Mouse (Mus musculus) midbrain, postnatal 0 days (tissue): ENCODE results near the gene Rbm19. TPM values are rescaled to one million over a fixed set of nuclear protein-coding genes. Genes with fewer than 3 reads are reported as not detected.
A peak's percentile ranks its signal among the peaks of the same experiment; 100 is the strongest.

Experiments used
- ATAC-seq: fragments of 200-750 bp; cut with Nextera tagmentation; 2 replicates; pipeline ENCODE4 v1.8.0; 2017; ENCODE audit warnings: moderate number of reproducible peaks, mild to moderate bottlenecking, moderate TSS enrichment, moderate library complexity; ENCODE audit not compliant: low FRiP score
- DNase-seq: peaks from one replicate; pipeline ENCODE4 v3.0.0-alpha.2; 2015; ENCODE audit warnings: low spot score
- H3K27ac ChIP-seq: fragments of 300-500 bp; sonication (generic); 2 replicates; pipeline ENCODE4 v1.5.1; 2014; ENCODE audit warnings: low read depth, mild to moderate bottlenecking, low read length, mixed read lengths
- H3K27me3 ChIP-seq: fragments of 300-500 bp; sonication (generic); 2 replicates; pipeline ENCODE4 v1.6.1; 2014; ENCODE audit warnings: low read length, control low read depth, mixed read lengths; ENCODE audit not compliant: insufficient read depth
- H3K36me3 ChIP-seq: fragments of 300-500 bp; sonication (generic); 2 replicates; pipeline ENCODE4 v1.6.1; 2014; ENCODE audit warnings: low read length, control low read depth, mixed read lengths; ENCODE audit not compliant: insufficient read depth
- H3K4me1 ChIP-seq: fragments of 300-500 bp; sonication (generic); 2 replicates; pipeline ENCODE4 v1.6.1; 2014; ENCODE audit warnings: mild to moderate bottlenecking, control low read depth, antibody characterized with exemption, low read length, mixed read lengths; ENCODE audit not compliant: insufficient read depth
- H3K4me2 ChIP-seq: fragments of 300-500 bp; sonication (generic); 2 replicates; pipeline ENCODE4 v1.6.1; 2014; ENCODE audit warnings: low read depth, mild to moderate bottlenecking, low read length, mixed read lengths; ENCODE audit not compliant: poor library complexity, severe bottlenecking
- H3K4me3 ChIP-seq: fragments of 300-500 bp; sonication (generic); 2 replicates; pipeline ENCODE4 v1.5.1; 2014; ENCODE audit warnings: low read depth, mild to moderate bottlenecking, low read length, moderate library complexity
- H3K9ac ChIP-seq: fragments of 300-500 bp; sonication (generic); replicated peaks from 2 replicates; pipeline ENCODE4 v1.6.1; 2014; ENCODE audit warnings: mild to moderate bottlenecking, low read length, moderate library complexity, mixed read lengths; ENCODE audit not compliant: poor library complexity, severe bottlenecking
- H3K9me3 ChIP-seq: fragments of 300-500 bp; sonication (generic); 2 replicates; pipeline ENCODE4 v1.6.1; 2016; ENCODE audit warnings: low read length, control low read depth
- CTCF ChIP-seq: IDR thresholded peaks from 2 replicates; pipeline ENCODE4 v1.5.1; 2016; ENCODE audit warnings: antibody characterized with exemption, mild to moderate bottlenecking
- WGBS: fragments of 180-500 bp; shearing (Covaris S2); extraction: QIAGEN DNeasy Blood & Tissue Kit; methylation state at CpG from one replicate; pipeline ENCODE4 v1.1.7; 2014; 5-methylcytosine and 5-hydroxymethylcytosine counted together
- polyA plus RNA-seq: library from polyadenylated mRNA; unstranded; fragments of >200 nt; fragmentation: Nextera tagmentation; extraction: Ambion mirVana; gene quantifications from 2 replicates; pipeline ENCODE4 v1.2.1, GENCODE M21; 2015
- total RNA-seq: library from RNA; depleted of rRNA; stranded (reverse); fragments of >200 nt; gene quantifications from 2 replicates; pipeline ENCODE4 v1.2.3, GENCODE M21; 2014

Gene Rbm19
- total and polyA plus RNA-seq, 2 experiments from 2014 or later, result 17.5 to 34.7 TPM

GRCm38 (mm10) chr5:120135823-120136222 lies 19.6 kb downstream of the Rbm19 start:
- ATAC-seq, result peak; percentile 15; the same call in 1 of the 2 replicates
- Histone ChIP-seq H3K36me3 (peaks cover 26% of the 10 kb centered on the region), H3K27ac (no peak overlapping the region), H3K27me3 (no peaks in the 10 kb centered on the region), H3K4me2 (no peak overlapping the region), H3K9ac (no peak overlapping the region; the same call in 1 of the 2 replicates), H3K9me3 (no peaks in the 10 kb centered on the region), H3K4me1 (no peaks in the 10 kb centered on the region), H3K4me3 (no peak overlapping the region)
- WGBS, result 45% methylated on average over 3 of the region's 3 CpGs
- TF ChIP-seq CTCF, result no peak
- DNase-seq, result no peak

DNA sequence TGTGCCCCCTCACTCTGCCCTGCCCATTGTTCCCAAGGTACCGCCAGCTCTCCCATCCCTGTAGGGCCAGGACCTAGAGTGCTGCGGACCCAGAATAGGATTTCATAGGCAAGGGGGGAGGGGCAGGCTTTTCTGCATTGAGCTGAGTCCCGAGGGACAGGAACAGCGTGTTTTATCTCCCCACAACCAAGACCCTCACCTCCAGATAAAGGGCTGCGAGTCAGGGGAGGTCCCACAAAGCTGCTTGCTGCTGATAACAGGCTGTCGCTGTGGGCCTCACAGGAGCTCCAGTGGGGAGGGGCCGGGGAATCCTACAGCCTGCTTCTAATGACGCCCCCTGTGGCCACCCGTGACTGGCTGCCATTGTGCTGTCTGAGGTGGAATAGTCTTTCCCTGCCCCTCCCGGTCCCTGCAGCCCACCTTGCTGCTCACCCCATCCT lies 20.0 kb downstream of the Rbm19 start:
- H3K4me3 ChIP-seq, result no peak overlapping the region
- no peaks in the 10 kb centered on the region for H3K4me1 ChIP-seq
- H3K9me3 ChIP-seq, result no peaks in the 10 kb centered on the region
- peak; percentile 54 for ATAC-seq
- H3K9ac ChIP-seq, result no peak overlapping the region; the same call in 1 of the 2 replicates
- H3K27ac ChIP-seq, result no peak overlapping the region
- TF ChIP-seq CTCF, result peak; percentile 35
- H3K27me3 ChIP-seq, result no peaks in the 10 kb centered on the region
- no peak overlapping the region for H3K4me2 ChIP-seq
- peaks cover 22% of the 10 kb centered on the region for H3K36me3 ChIP-seq
- 24% methylated on average over 10 of the region's 10 CpGs for whole genome bisulfite sequencing
- no peak for DNase-seq

DNA sequence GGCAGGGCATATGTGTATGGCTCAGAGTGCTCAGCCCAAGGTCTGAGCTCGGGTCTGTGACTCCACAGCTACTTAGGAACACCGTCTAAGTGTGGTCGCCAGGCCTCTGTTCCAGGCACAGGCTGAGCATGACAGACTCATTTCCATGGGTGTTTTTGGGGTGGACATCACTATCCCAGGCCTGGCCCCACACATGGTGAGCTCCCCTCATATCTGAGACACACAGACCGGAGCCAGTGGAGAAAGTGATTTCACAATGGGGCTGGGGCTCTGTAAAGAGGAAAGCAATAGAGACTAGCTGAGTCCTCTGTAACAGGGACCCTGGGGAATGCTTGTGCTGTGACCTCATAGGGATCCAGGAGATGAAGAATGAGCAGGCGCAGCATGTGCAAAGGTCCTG lies 20.8 kb downstream of the Rbm19 start:
- Histone ChIP-seq H3K9ac (no peak overlapping the region), H3K4me3 (no peak overlapping the region), H3K4me2 (no peak overlapping the region), H3K36me3 (peaks cover 17% of the 10 kb centered on the region), H3K4me1 (no peaks in the 10 kb centered on the region), H3K27me3 (no peaks in the 10 kb centered on the region), H3K9me3 (no peaks in the 10 kb centered on the region), H3K27ac (no peak overlapping the region)
- ATAC-seq (no peak), DNase-seq (no peak)
- TF ChIP-seq CTCF, result no peak
- 90% methylated on average over 5 of the region's 5 CpGs for WGBS

- DNase-seq (no peak), ATAC-seq (no peak)
- Histone ChIP-seq H3K9me3 (no peaks in the 10 kb centered on the region), H3K27ac (no peak overlapping the region), H3K4me1 (no peaks in the 10 kb centered on the region), H3K4me2 (no peak overlapping the region), H3K27me3 (no peaks in the 10 kb centered on the region), H3K9ac (no peak overlapping the region), H3K4me3 (no peak overlapping the region), H3K36me3 (peaks cover 14% of the 10 kb centered on the region)
- WGBS, result 100% methylated on average over 1 of the region's 1 CpGs
- TF ChIP-seq CTCF, result no peak
These were observed 21.6 kb downstream of the Rbm19 start for GRCm38 (mm10) chr5:120137846-120138245.

- DNase-seq (no peak), ATAC-seq (no peak)
- Histone ChIP-seq H3K36me3 (peaks cover 9% of the 10 kb centered on the region), H3K9ac (no peak overlapping the region), H3K4me3 (no peak overlapping the region), H3K9me3 (no peaks in the 10 kb centered on the region), H3K27ac (no peak overlapping the region), H3K27me3 (no peaks in the 10 kb centered on the region), H3K4me2 (no peak overlapping the region), H3K4me1 (no peaks in the 10 kb centered on the region)
- 81% methylated on average over 3 of the region's 3 CpGs for WGBS
- TF ChIP-seq CTCF, result no peak
These were observed 22.1 kb downstream of the Rbm19 start for GRCm38 (mm10) chr5:120138406-120138805.

- WGBS, result 69% methylated on average over 8 of the region's 8 CpGs
- H3K4me1 ChIP-seq, result no peaks in the 10 kb centered on the region
These were observed 23.0 kb downstream of the Rbm19 start for GRCm38 (mm10) chr5:120139224-120139623.

More at GRCm38 (mm10) chr5:120139224-120139623, 23.0 kb downstream of the Rbm19 start:
- Histone ChIP-seq H3K27me3 (no peaks in the 10 kb centered on the region), H3K9me3 (no peaks in the 10 kb centered on the region), H3K4me3 (no peak overlapping the region), H3K36me3 (peaks cover 12% of the 10 kb centered on the region), H3K27ac (no peak overlapping the region), H3K4me2 (no peak overlapping the region), H3K9ac (no peak overlapping the region)
- ATAC-seq (no peak), DNase-seq (no peak)
- no peak for TF ChIP-seq CTCF
